Mouse (Mus musculus) liver, postnatal 0 days (tissue): ENCODE measurements around the gene BC030867. TPM values are rescaled to one million over a fixed set of nuclear protein-coding genes. Genes with fewer than 3 reads are reported as not detected.

Experiments
- ATAC-seq: fragments of 200-750 bp; cut with Nextera tagmentation; 2 replicates; pipeline ENCODE4 v1.8.0; 2017; ENCODE audit warnings: mild to moderate bottlenecking, moderate library complexity
- DNase-seq: peaks from one replicate; pipeline ENCODE4 v3.0.0-alpha.2; 2016
- H3K27ac ChIP-seq: fragments of 300-500 bp; sonication (generic); 2 replicates; pipeline ENCODE4 v1.5.1; 2014; ENCODE audit warnings: antibody characterized with exemption, moderate library complexity, mild to moderate bottlenecking, low read depth
- H3K27me3 ChIP-seq: fragments of 300-500 bp; sonication (generic); 2 replicates; pipeline ENCODE4 v1.6.1; 2014; ENCODE audit warnings: low read length, control low read depth, mixed read lengths; ENCODE audit not compliant: insufficient read depth
- H3K36me3 ChIP-seq: fragments of 300-500 bp; sonication (generic); replicated peaks from 2 replicates; pipeline ENCODE4 v1.6.1; 2014; ENCODE audit warnings: mild to moderate bottlenecking, control low read depth, low read length, moderate library complexity, mixed read lengths; ENCODE audit not compliant: insufficient read depth
- H3K4me1 ChIP-seq: fragments of 300-500 bp; sonication (generic); 2 replicates; pipeline ENCODE4 v1.6.1; 2014; ENCODE audit warnings: antibody characterized with exemption, mild to moderate bottlenecking, control low read depth; ENCODE audit not compliant: insufficient read depth
- H3K4me2 ChIP-seq: fragments of 300-500 bp; sonication (generic); 2 replicates; pipeline ENCODE4 v1.6.1; 2014; ENCODE audit warnings: low read depth, mild to moderate bottlenecking, low read length, moderate library complexity, mixed read lengths
- H3K4me3 ChIP-seq: fragments of 300-500 bp; sonication (generic); 2 replicates; pipeline ENCODE4 v1.5.1; 2014; ENCODE audit warnings: low read depth, low read length
- H3K9ac ChIP-seq: fragments of 300-500 bp; sonication (generic); replicated peaks from 2 replicates; pipeline ENCODE4 v1.6.1; 2014; ENCODE audit warnings: mild to moderate bottlenecking, moderate library complexity
- H3K9me3 ChIP-seq: fragments of 300-500 bp; sonication (generic); 2 replicates; pipeline ENCODE4 v1.6.1; 2016; ENCODE audit warnings: mild to moderate bottlenecking, control low read depth, low read length, mixed read lengths
- CTCF ChIP-seq: sonication (generic); IDR thresholded peaks from 2 replicates; pipeline ENCODE4 v1.5.1; 2016; ENCODE audit warnings: antibody characterized with exemption, low read depth
- EP300 ChIP-seq: IDR thresholded peaks from 2 replicates; pipeline ENCODE4 v1.6.1; 2016; ENCODE audit warnings: antibody characterized with exemption, low read depth, mild to moderate bottlenecking
- WGBS: fragments of 180-500 bp; shearing (Covaris S2); extraction: QIAGEN DNeasy Blood & Tissue Kit; methylation state at CpG from one replicate; pipeline ENCODE4 v1.1.7; 2014; ENCODE audit not compliant: insufficient replicate concordance; 5-methylcytosine and 5-hydroxymethylcytosine counted together
- polyA plus RNA-seq: library from polyadenylated mRNA; unstranded; fragments of >200 nt; fragmentation: Nextera tagmentation; extraction: Ambion mirVana; gene quantifications from 2 replicates; pipeline ENCODE4 v1.2.1, GENCODE M21; 2015

BC030867 gene
- polyA plus RNA-seq, 1 experiment from 2014 or later: 4.9 TPM

GRCm38 (mm10) chr11:102305359-102305758 lies 56.7 kb downstream of the BC030867 start:
- H3K27ac ChIP-seq: no peak overlapping the region
- ATAC-seq (no peak), DNase-seq (no peak)
- H3K27me3 ChIP-seq: no peaks in the 10 kb centered on the region
- 74% methylated on average over 3 of the region's 3 CpGs for WGBS
- no peak for TF ChIP-seq CTCF
- TF ChIP-seq EP300: no peak
- H3K9me3 ChIP-seq: no peaks in the 10 kb centered on the region
- peaks cover 37% of the 10 kb centered on the region for H3K36me3 ChIP-seq
- H3K9ac ChIP-seq: no peak overlapping the region
- H3K4me1 ChIP-seq: peaks cover 13% of the 10 kb centered on the region
- H3K4me2 ChIP-seq: no peak overlapping the region
- no peak overlapping the region for H3K4me3 ChIP-seq

GRCm38 (mm10) chr11:102308104-102308503 lies 59.4 kb downstream of the BC030867 start:
- Histone ChIP-seq H3K4me3 (no peak overlapping the region), H3K27ac (no peak overlapping the region), H3K36me3 (peaks cover 52% of the 10 kb centered on the region), H3K4me1 (peaks cover 24% of the 10 kb centered on the region), H3K9me3 (no peaks in the 10 kb centered on the region), H3K27me3 (no peaks in the 10 kb centered on the region), H3K9ac (no peak overlapping the region), H3K4me2 (no peak overlapping the region)
- 81% methylated on average over 9 of the region's 9 CpGs for WGBS
- TF ChIP-seq EP300 (no peak), CTCF (no peak)
- ATAC-seq (no peak), DNase-seq (no peak)

DNA sequence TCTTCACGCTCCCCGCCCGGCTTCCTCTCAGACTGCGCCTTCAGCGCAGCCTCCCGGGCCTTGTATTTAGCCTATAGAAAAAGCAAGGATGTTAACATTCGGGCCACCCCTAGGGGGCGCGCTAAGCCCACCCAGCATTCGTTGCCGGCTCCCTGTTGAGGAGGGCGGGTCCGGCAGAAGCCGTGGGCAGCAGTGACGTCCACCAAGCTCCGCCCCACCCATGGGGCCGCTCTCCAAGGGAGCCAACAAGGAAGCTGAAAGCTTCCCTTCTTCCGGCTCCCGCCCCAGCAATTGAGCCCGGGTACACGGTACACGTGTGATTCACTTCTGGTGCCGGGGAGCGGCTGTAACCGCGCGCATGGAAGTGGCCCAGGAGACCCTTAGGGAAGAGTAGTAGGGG lies 60.3 kb downstream of the BC030867 start:
- Histone ChIP-seq H3K36me3 (peaks cover 61% of the 10 kb centered on the region), H3K9ac (peak overlapping the region; percentile 55), H3K9me3 (no peaks in the 10 kb centered on the region), H3K4me3 (peak overlapping the region; percentile 48), H3K27ac (peak overlapping the region; percentile 80), H3K4me2 (peak overlapping the region; percentile 82), H3K27me3 (no peaks in the 10 kb centered on the region), H3K4me1 (peaks cover 24% of the 10 kb centered on the region)
- peak; percentile 99 for DNase-seq
- ATAC-seq: peak; percentile 94
- WGBS: under 1% methylated on average over 27 of the region's 27 CpGs
- TF ChIP-seq EP300 (peak; percentile 62), CTCF (peak; percentile 99)

DNA sequence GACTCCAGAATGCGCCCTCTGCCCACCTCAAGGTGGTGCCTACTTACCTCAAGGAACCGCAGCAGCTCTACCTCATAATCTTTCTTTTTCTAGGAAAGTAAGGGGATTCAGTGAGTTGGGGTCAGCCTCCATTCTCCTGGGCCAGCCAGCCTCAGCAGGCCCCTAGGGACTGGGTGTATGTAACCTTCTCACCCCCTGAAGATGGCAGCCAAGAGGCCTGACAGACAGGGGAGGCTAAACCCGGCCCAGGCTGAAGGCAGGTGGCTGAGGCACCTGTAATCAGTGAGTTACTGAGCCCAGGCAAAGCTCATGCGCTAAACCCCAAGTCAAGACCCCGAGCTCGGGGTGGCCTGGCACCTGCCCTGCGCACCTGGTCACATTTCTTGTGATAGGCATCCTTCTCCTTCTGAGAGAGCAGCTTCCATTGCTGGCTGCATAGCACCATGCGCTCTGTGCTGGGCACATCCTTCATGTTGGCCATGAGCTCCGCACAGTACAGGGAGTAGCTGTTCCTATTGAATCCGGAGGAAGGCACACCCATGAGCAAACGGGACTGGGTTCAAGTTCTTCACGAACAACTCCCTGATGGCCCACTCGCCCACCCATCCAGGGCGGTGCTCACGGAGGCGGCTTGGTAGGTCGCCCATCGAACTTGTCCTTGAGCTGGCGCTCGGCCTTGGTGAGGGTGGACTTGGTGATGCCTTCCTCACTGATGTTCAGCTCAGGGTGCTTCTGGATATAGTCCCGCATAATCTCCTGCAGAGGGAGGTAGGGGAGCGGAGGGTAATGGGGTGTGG lies 61.3 kb downstream of the BC030867 start:
- 80% methylated on average over 22 of the region's 22 CpGs for WGBS
- peak overlapping the region; percentile 82 for H3K4me2 ChIP-seq
- H3K27me3 ChIP-seq: no peaks in the 10 kb centered on the region
- peaks cover 26% of the 10 kb centered on the region for H3K4me1 ChIP-seq
- H3K36me3 ChIP-seq: peaks cover 71% of the 10 kb centered on the region
- DNase-seq (no peak), ATAC-seq (no peak)
- no peaks in the 10 kb centered on the region for H3K9me3 ChIP-seq
- TF ChIP-seq EP300: no peak
- peak; percentile 2; the same call in 1 of the 2 replicates for TF ChIP-seq CTCF
- H3K4me3 ChIP-seq: peak overlapping the region; percentile 48
- H3K27ac ChIP-seq: peak overlapping the region; percentile 46; the same call in 1 of the 2 replicates
- peak overlapping the region; percentile 55 for H3K9ac ChIP-seq

GRCm38 (mm10) chr11:102310768-102311695 lies 62.4 kb downstream of the BC030867 start:
- Histone ChIP-seq H3K36me3 (peaks cover 77% of the 10 kb centered on the region), H3K4me2 (peak overlapping the region; percentile 82), H3K27ac (peak overlapping the region; percentile 46), H3K27me3 (no peaks in the 10 kb centered on the region), H3K9ac (peak overlapping the region; percentile 55), H3K4me3 (0 out of 2 replicates have a peak overlapping the region, but pooled peaks have one; percentile 0), H3K9me3 (no peaks in the 10 kb centered on the region), H3K4me1 (peaks cover 36% of the 10 kb centered on the region)
- TF ChIP-seq EP300: no peak
- no peak for TF ChIP-seq CTCF
- peak; percentile 40 for DNase-seq
- ATAC-seq: peak; percentile 3; the same call in 1 of the 2 replicates
- 65% methylated on average over 31 of the region's 38 CpGs for WGBS

- ATAC-seq: no peak
- peaks cover 68% of the 10 kb centered on the region for H3K36me3 ChIP-seq
- no peaks in the 10 kb centered on the region for H3K9me3 ChIP-seq
- no peak overlapping the region for H3K4me2 ChIP-seq
- TF ChIP-seq EP300: no peak
- no peak for TF ChIP-seq CTCF
- DNase-seq: no peak
- H3K27me3 ChIP-seq: no peaks in the 10 kb centered on the region
- 0 out of 2 replicates have a peak overlapping the region, but pooled peaks have one; percentile 7 for H3K27ac ChIP-seq
- WGBS: 92% methylated on average over 4 of the region's 4 CpGs
- peaks cover 40% of the 10 kb centered on the region for H3K4me1 ChIP-seq
- no peak overlapping the region for H3K4me3 ChIP-seq
- H3K9ac ChIP-seq: no peak overlapping the region
These were observed 63.3 kb downstream of the BC030867 start for GRCm38 (mm10) chr11:102311966-102312365.
